Mouse (Mus musculus) thymus, adult 2 months (tissue): ENCODE measurements at regions not wholly inside any gene's neighbourhood (a gene's known extent, or its start where the extent isn't known, plus 50 kb on each side); places are given as distances from the start of the nearest gene placed in this dataset.

Source experiments
- CTCF ChIP-seq: fragments of 200-500 bp; IDR thresholded peaks from 2 replicates; pipeline ENCODE4 v1.5.1; 2012; ENCODE audit warnings: mild to moderate bottlenecking, control low read depth, low read length, moderate library complexity, borderline replicate concordance; ENCODE audit not compliant: control insufficient read depth, poor library complexity, insufficient read depth; ENCODE audit errors: extremely low read depth
- POLR2A ChIP-seq: fragments of 200-500 bp; IDR thresholded peaks from 2 replicates; pipeline ENCODE4 v1.6.1; 2012; ENCODE audit warnings: mild to moderate bottlenecking, low read length, control low read depth, moderate library complexity; ENCODE audit not compliant: control insufficient read depth, poor library complexity, insufficient read depth; ENCODE audit errors: extremely low read depth

DNA sequence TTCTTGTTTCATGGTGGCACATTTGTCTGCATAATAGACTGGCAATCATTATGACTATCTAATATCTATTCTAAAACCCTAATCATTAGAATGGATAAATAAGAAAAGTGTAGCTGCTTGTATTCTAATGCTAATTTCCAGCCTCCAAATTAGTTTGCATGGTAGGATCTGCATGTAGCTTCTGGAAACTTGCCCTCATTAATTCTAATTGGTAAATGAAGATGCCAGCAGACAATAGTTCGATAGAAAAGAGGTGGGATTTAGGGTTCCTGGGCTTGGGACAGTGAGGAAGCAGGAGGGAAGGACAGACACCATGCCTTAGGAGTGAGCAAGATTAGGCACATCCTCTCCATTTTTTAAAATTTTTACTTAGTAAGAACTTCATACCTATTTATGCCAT is 1008.3 kb downstream of the Basp1 start:
- no peak for TF ChIP-seq CTCF
- no peak for TF ChIP-seq POLR2A
